Mouse (Mus musculus) CH12F3 (cell line): ENCODE measurements around the gene Nfe2l1.
"Not testable (repeated sequence)": the region's sequence is repeated elsewhere in the genome, so short reads cannot be mapped to it uniquely, and the experiment has no call there.

Experiments
- in situ Hi-C: fragments of 300-500 bp; cut with MboI; formaldehyde crosslinking; loops from 2 replicates; pipeline ENCODE4 v1.14.3; 2020; ENCODE audit warnings: low sequenced_read_pairs

Gene Nfe2l1

GRCm38 (mm10) chr11:96849145-96849544 is 19.4 kb upstream of the Nfe2l1 start:
- in situ Hi-C loops, result not testable (repeated sequence)

- in situ Hi-C loops, result no loop called here
Observed at GRCm38 (mm10) chr11:96848694-96849093, 18.9 kb upstream of the Nfe2l1 start.

- in situ Hi-C loops, result no loop called here
Observed at GRCm38 (mm10) chr11:96847240-96847639, 17.5 kb upstream of the Nfe2l1 start.

DNA sequence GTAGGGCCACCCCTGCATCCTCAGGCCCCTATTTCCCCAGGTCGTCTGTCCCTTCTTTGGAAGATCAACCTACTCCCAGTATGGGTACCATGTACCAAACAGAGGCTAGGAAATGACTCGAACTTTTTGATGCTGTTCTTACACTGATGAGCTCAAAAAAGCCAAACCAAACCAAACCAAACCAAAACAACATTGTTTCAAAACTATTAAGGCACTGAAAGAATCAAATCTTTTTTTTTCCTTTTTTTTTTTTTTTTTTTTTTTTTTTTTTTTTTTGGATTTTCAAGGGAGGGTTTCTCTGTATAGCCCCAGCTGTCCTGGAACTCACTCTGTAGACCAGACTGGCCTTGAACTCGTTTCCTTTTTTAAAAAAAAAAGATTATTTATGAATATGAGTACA is 13.9 kb upstream of the Nfe2l1 start:
- in situ Hi-C loops, result no loop called here

- in situ Hi-C loops, result no loop called here
Observed at GRCm38 (mm10) chr11:96840290-96840689, 10.5 kb upstream of the Nfe2l1 start.

GRCm38 (mm10) chr11:96839877-96840276 is 10.1 kb upstream of the Nfe2l1 start:
- in situ Hi-C loops, result no loop called here

- in situ Hi-C loops, result no loop called here
Observed at GRCm38 (mm10) chr11:96839428-96839827, 9.7 kb upstream of the Nfe2l1 start.

- in situ Hi-C loops, result no loop called here
Observed at GRCm38 (mm10) chr11:96838341-96838740, 8.6 kb upstream of the Nfe2l1 start.

- in situ Hi-C loops, result no loop called here
Observed at GRCm38 (mm10) chr11:96837298-96837697, 7.5 kb upstream of the Nfe2l1 start.

DNA sequence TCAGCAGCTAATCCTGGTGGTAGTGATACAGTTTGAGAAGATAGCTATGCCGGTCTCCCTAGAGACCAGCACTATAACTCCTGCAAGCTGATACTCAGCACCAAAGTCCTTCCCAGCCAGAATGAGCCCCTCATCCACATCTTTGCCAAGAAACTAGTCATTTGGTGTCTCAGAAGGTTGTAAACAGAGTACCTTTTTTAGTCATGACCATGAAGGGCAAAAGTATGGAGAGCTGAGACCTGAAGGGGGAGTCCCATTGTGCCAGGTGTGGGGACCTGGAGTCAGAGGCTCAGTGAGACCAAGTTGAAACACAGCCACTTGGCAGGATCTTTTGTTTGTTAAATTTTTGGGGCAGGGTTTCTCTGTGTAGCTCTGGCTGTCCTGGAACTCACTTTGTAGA is 4.4 kb upstream of the Nfe2l1 start:
- in situ Hi-C loops, result no loop called here

- in situ Hi-C loops, result no loop called here
Observed at GRCm38 (mm10) chr11:96832973-96833372, 3.2 kb upstream of the Nfe2l1 start.

GRCm38 (mm10) chr11:96832541-96832940 is 2.8 kb upstream of the Nfe2l1 start:
- in situ Hi-C loops, result no loop called here

GRCm38 (mm10) chr11:96831516-96831915 is 1.7 kb upstream of the Nfe2l1 start:
- in situ Hi-C loops, result no loop called here

DNA sequence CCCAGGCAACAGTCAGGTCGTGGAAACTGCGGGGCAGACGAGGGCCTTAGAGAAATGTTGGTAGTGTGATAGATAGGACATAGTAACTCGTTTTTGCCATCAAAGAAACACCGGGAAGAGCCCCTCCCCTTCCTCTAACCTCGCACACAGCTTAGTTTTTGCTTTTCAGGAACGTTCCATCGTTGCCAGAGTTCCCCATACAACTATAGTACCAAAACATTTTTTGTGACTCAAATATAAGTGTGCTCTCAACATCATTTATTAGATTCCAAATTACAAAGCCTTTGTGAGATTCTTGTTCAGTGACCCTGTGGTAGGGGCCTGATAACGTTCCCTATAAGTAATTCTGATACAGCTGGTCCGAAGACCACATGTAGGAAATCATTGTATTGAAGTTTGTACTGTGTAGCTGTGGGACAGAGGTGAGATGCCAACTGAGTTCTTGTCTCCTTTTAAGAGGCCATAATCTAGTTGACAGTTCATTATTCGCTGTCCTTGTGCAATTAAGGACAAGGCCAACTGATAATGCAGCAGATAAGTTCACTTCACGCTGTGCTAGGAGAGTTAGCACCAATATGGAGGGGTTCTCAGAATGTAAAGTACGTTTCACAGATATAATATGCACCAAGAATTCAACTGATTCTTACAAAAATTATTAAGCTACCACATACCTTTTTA is 910 bp upstream of the Nfe2l1 start:
- in situ Hi-C loops, result no loop called here

- in situ Hi-C loops, result no loop called here
Observed at GRCm38 (mm10) chr11:96829403-96829812, 360 bp downstream of the Nfe2l1 start.

DNA sequence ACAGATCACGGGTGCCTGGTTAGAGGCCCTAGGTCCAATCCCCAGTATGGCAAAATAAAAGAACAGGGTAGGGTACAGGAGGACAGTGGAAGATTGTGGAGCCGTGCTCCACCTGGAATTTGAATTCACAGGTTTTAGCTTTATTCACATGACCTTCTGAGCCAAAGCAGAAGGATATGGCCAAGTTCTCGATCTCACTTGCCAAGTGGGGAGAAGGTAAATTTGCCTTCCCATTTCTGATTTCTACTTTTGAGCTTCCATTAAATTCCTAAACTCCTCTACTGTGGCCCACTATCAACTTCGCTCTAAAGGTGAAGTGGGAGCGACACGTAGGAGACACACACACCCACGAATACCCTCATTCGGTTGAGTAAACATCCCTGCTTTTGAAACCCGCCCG is 887 bp downstream of the Nfe2l1 start:
- in situ Hi-C loops, result no loop called here

DNA sequence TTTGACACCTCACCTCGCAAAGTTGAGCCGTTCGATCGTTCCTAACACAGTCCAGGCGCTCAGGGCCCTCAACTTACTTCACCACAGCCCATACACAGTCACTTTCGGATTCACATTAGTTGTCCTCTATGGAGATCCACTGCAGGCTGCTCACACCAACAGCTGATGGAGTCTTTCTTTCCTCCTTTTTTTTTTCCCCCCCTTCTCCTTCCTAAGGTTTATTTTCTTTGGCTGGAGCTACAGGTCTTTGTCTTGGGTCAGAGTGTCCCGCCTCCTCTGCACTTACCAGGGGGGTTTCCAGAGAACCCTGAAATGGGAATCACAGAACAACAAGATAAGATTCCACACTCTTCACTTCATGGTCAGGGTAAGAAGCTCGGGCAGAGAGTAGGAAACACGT is 1.9 kb downstream of the Nfe2l1 start:
- in situ Hi-C loops, result no loop called here

DNA sequence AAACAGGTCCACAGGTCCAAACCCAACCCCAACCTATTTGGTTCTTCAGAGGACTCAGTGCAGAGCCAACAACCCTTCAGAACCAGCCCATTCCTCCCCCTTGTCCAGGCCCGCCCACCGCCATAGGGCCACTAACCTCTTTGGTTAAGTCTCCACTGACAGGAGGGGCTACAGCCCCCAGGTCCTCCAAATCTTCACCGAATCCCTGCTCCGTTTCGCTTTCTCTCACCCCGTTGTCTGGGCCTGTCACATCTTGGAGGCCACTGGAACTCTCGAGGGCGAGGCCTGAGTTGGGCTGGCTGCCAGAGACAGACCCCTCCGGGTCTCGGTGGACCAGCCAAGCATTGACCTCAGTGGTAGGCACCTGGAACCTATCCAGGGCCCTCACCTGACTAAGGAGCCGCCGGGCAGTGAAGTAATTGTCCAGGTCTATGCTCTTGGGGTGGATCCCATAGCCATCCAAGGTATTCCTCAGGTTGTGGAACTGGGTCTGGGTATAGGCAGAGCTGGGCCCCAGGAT is 2.6 kb downstream of the Nfe2l1 start:
- in situ Hi-C loops, result no loop called here

- in situ Hi-C loops, result no loop called here
Observed at GRCm38 (mm10) chr11:96826481-96826880, 3.3 kb downstream of the Nfe2l1 start.

DNA sequence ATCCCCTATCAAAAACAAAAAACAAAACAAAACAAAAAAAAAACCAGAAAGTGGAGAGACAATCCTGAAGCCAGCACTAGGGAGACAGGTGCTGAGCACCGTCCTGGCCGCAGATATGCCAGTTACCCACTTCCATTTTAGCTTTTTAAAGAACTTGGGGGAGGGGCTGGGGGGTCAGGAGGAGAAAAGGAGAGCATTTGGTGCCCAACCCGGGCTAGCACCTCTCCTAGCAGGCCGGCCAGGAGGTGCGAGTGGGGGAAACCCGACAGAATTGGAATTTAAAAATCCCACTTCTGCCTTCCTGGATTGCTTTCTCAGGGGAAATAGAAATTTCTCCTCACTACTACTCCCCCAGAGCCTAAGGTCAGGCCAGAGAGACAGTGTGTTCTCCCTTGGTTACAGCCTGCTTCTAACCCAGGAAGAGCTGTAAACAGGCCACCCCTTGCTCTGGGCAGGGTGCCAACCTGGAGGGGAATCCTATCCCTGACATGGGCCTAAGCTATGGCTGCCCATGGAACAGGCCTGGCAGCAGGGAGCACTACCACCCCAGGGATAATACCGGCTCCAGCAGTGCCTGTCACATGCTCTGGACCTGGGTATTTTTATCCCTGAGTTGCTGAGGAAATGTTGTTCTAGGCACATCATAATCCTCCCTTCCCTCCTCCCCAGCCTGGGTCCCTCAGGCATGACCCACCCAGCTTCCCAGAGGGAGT is 4.8 kb downstream of the Nfe2l1 start:
- in situ Hi-C loops, result no loop called here

- in situ Hi-C loops, result no loop called here
Observed at GRCm38 (mm10) chr11:96823880-96824782, 5.6 kb downstream of the Nfe2l1 start.
